Mouse (Mus musculus) heart, postnatal 0 days (tissue): ENCODE measurements around the gene Cdh1. TPM values are rescaled to one million over a fixed set of nuclear protein-coding genes. Genes with fewer than 3 reads are reported as not detected.

Source experiments
- ATAC-seq: fragments of 200-750 bp; cut with Nextera tagmentation; 2 replicates; pipeline ENCODE4 v1.8.0; 2017; ENCODE audit warnings: low read depth, moderate number of reproducible peaks, moderate library complexity; ENCODE audit not compliant: insufficient read depth
- DNase-seq: peaks from one replicate; pipeline ENCODE4 v3.0.0-alpha.2; 2016; ENCODE audit warnings: low spot score
- H3K27ac ChIP-seq: fragments of 300-500 bp; sonication (generic); 2 replicates; pipeline ENCODE4 v1.5.1; 2014; ENCODE audit warnings: low read depth, mild to moderate bottlenecking
- H3K27me3 ChIP-seq: fragments of 300-500 bp; sonication (generic); 2 replicates; pipeline ENCODE4 v1.6.1; 2014; ENCODE audit warnings: low read length, mixed read lengths; ENCODE audit not compliant: control insufficient read depth, insufficient read depth
- H3K36me3 ChIP-seq: fragments of 300-500 bp; sonication (generic); replicated peaks from 2 replicates; pipeline ENCODE4 v1.6.1; 2014; ENCODE audit warnings: low read length, mixed read lengths; ENCODE audit not compliant: control insufficient read depth, insufficient read depth
- H3K4me1 ChIP-seq: fragments of 300-500 bp; sonication (generic); 2 replicates; pipeline ENCODE4 v1.6.1; 2014; ENCODE audit warnings: antibody characterized with exemption; ENCODE audit not compliant: control insufficient read depth, insufficient read depth
- H3K4me2 ChIP-seq: fragments of 300-500 bp; sonication (generic); 2 replicates; pipeline ENCODE4 v1.6.1; 2014; ENCODE audit warnings: low read depth, mild to moderate bottlenecking, low read length, moderate library complexity
- H3K4me3 ChIP-seq: fragments of 300-500 bp; sonication (generic); 2 replicates; pipeline ENCODE4 v1.5.1; 2014; ENCODE audit warnings: low read depth, low read length
- H3K9ac ChIP-seq: fragments of 300-500 bp; sonication (generic); replicated peaks from 2 replicates; pipeline ENCODE4 v1.6.1; 2014; ENCODE audit warnings: low read depth, low read length, mixed read lengths
- H3K9me3 ChIP-seq: fragments of 300-500 bp; sonication (generic); replicated peaks from 2 replicates; pipeline ENCODE4 v1.6.1; 2016; ENCODE audit warnings: low read length; ENCODE audit not compliant: control insufficient read depth
- CTCF ChIP-seq: IDR thresholded peaks from 2 replicates; pipeline ENCODE4 v1.5.1; 2016; ENCODE audit warnings: antibody characterized with exemption, control low read depth, low read depth
- EP300 ChIP-seq: IDR thresholded peaks from 2 replicates; pipeline ENCODE4 v1.6.1; 2016; ENCODE audit warnings: antibody characterized with exemption, low read depth
- WGBS: fragments of 180-500 bp; shearing (Covaris S2); extraction: QIAGEN DNeasy Blood & Tissue Kit; methylation state at CpG from one replicate; pipeline ENCODE4 v1.1.7; 2014; 5-methylcytosine and 5-hydroxymethylcytosine counted together
- polyA plus RNA-seq: library from polyadenylated mRNA; unstranded; fragments of >200 nt; fragmentation: Nextera tagmentation; extraction: Ambion mirVana; gene quantifications from 2 replicates; pipeline ENCODE4 v1.2.1, GENCODE M21; 2015
- total RNA-seq: library from RNA; depleted of rRNA; stranded (reverse); fragments of >200 nt; gene quantifications from 2 replicates; pipeline ENCODE4 v1.2.3, GENCODE M21; 2014; ENCODE audit warnings: low replicate concordance

Gene Cdh1
- total and polyA plus RNA-seq, 2 experiments from 2014 or later = 0.19 to 1.9 TPM

GRCm38 (mm10) chr8:106618324-106618723 lies 15.2 kb downstream of the Cdh1 start:
- Histone ChIP-seq H3K9me3 (no peaks in the 10 kb centered on the region), H3K4me1 (no peaks in the 10 kb centered on the region), H3K36me3 (no peaks in the 10 kb centered on the region), H3K27ac (no peak overlapping the region), H3K9ac (no peak overlapping the region), H3K4me2 (no peak overlapping the region), H3K27me3 (no peaks in the 10 kb centered on the region), H3K4me3 (no peak overlapping the region)
- TF ChIP-seq EP300 (no peak), CTCF (no peak)
- 73% methylated on average over 6 of the region's 6 CpGs for WGBS
- DNase-seq = no peak
- no peak for ATAC-seq

GRCm38 (mm10) chr8:106619549-106620245 lies 16.5 kb downstream of the Cdh1 start:
- no peak for TF ChIP-seq EP300
- TF ChIP-seq CTCF = no peak
- DNase-seq (peak; percentile 76), ATAC-seq (peak; percentile 83)
- Histone ChIP-seq H3K36me3 (no peaks in the 10 kb centered on the region), H3K4me1 (no peaks in the 10 kb centered on the region), H3K4me2 (no peak overlapping the region), H3K27ac (no peak overlapping the region), H3K9ac (no peak overlapping the region), H3K27me3 (no peaks in the 10 kb centered on the region), H3K9me3 (no peaks in the 10 kb centered on the region), H3K4me3 (no peak overlapping the region)
- WGBS = 45% methylated on average over 9 of the region's 9 CpGs

- WGBS = 63% methylated on average over 2 of the region's 2 CpGs
- H3K27me3 ChIP-seq = no peaks in the 10 kb centered on the region
- ATAC-seq (no peak), DNase-seq (no peak)
- no peak overlapping the region for H3K4me2 ChIP-seq
- no peaks in the 10 kb centered on the region for H3K4me1 ChIP-seq
- no peaks in the 10 kb centered on the region for H3K9me3 ChIP-seq
- H3K4me3 ChIP-seq = no peak overlapping the region
- H3K9ac ChIP-seq = no peak overlapping the region
- no peak overlapping the region for H3K27ac ChIP-seq
- TF ChIP-seq CTCF (no peak), EP300 (no peak)
- H3K36me3 ChIP-seq = no peaks in the 10 kb centered on the region
These were observed 17.3 kb downstream of the Cdh1 start for GRCm38 (mm10) chr8:106620488-106620887.

- DNase-seq (no peak), ATAC-seq (no peak)
- Histone ChIP-seq H3K4me2 (no peak overlapping the region), H3K9ac (no peak overlapping the region), H3K27ac (no peak overlapping the region), H3K4me3 (no peak overlapping the region), H3K36me3 (no peaks in the 10 kb centered on the region), H3K27me3 (no peaks in the 10 kb centered on the region), H3K4me1 (no peaks in the 10 kb centered on the region), H3K9me3 (no peaks in the 10 kb centered on the region)
- no peak for TF ChIP-seq EP300
- no peak for TF ChIP-seq CTCF
- WGBS = 66% methylated on average over 5 of the region's 5 CpGs
These were observed 19.9 kb downstream of the Cdh1 start for GRCm38 (mm10) chr8:106623016-106623415.

- WGBS = 90% methylated on average over 3 of the region's 3 CpGs
- TF ChIP-seq EP300 = no peak
- no peak for TF ChIP-seq CTCF
- H3K27me3 ChIP-seq = no peaks in the 10 kb centered on the region
- no peaks in the 10 kb centered on the region for H3K4me1 ChIP-seq
- H3K27ac ChIP-seq = no peak overlapping the region
- DNase-seq (no peak), ATAC-seq (no peak)
- no peaks in the 10 kb centered on the region for H3K9me3 ChIP-seq
- H3K4me3 ChIP-seq = no peak overlapping the region
- H3K36me3 ChIP-seq = no peaks in the 10 kb centered on the region
- H3K9ac ChIP-seq = no peak overlapping the region
- no peak overlapping the region for H3K4me2 ChIP-seq
These were observed 20.3 kb downstream of the Cdh1 start for GRCm38 (mm10) chr8:106623451-106623850.

GRCm38 (mm10) chr8:106623954-106624353 lies 20.8 kb downstream of the Cdh1 start:
- DNase-seq (no peak), ATAC-seq (no peak)
- Histone ChIP-seq H3K4me1 (no peaks in the 10 kb centered on the region), H3K9ac (no peak overlapping the region), H3K4me3 (no peak overlapping the region), H3K27me3 (no peaks in the 10 kb centered on the region), H3K4me2 (no peak overlapping the region), H3K9me3 (no peaks in the 10 kb centered on the region), H3K27ac (no peak overlapping the region), H3K36me3 (no peaks in the 10 kb centered on the region)
- no peak for TF ChIP-seq CTCF
- no peak for TF ChIP-seq EP300
